Mouse (Mus musculus) heart, embryonic 11.5 days (tissue): ENCODE measurements around the gene Crtc1. TPM values are rescaled to one million over a fixed set of nuclear protein-coding genes. Genes with fewer than 3 reads are reported as not detected.
A peak's percentile ranks its signal among the peaks of the same experiment; 100 is the strongest.

Experiments used
- ATAC-seq: fragments of 200-750 bp; cut with Nextera tagmentation; replicated peaks from 2 replicates; pipeline ENCODE4 v1.8.0; 2017; ENCODE audit warnings: moderate library complexity; ENCODE audit not compliant: insufficient number of reproducible peaks, low FRiP score, low TSS enrichment
- H3K27ac ChIP-seq: fragments of 300-500 bp; sonication (generic); 2 replicates; pipeline ENCODE4 v1.5.1; 2014; ENCODE audit warnings: mild to moderate bottlenecking, low read depth, low read length
- H3K27me3 ChIP-seq: fragments of 300-500 bp; sonication (generic); 2 replicates; pipeline ENCODE4 v1.6.1; 2014; ENCODE audit warnings: mild to moderate bottlenecking, low read length, mixed read lengths; ENCODE audit not compliant: control insufficient read depth, insufficient read depth
- H3K36me3 ChIP-seq: fragments of 300-500 bp; sonication (generic); 2 replicates; pipeline ENCODE4 v1.6.1; 2014; ENCODE audit warnings: mild to moderate bottlenecking, low read length, moderate library complexity, mixed read lengths; ENCODE audit not compliant: control insufficient read depth, insufficient read depth
- H3K4me1 ChIP-seq: fragments of 300-500 bp; sonication (generic); 2 replicates; pipeline ENCODE4 v1.6.1; 2014; ENCODE audit warnings: low read length; ENCODE audit not compliant: control insufficient read depth, insufficient read depth
- H3K4me2 ChIP-seq: fragments of 300-500 bp; sonication (generic); 2 replicates; pipeline ENCODE4 v1.6.1; 2014; ENCODE audit warnings: mild to moderate bottlenecking, moderate library complexity
- H3K4me3 ChIP-seq: fragments of 300-500 bp; sonication (generic); 2 replicates; pipeline ENCODE4 v1.5.1; 2014; ENCODE audit warnings: low read depth, low read length
- H3K9ac ChIP-seq: fragments of 300-500 bp; sonication (generic); 2 replicates; pipeline ENCODE4 v1.6.1; 2014; ENCODE audit warnings: mild to moderate bottlenecking, low read depth, low read length, moderate library complexity
- H3K9me3 ChIP-seq: fragments of 300-500 bp; sonication (generic); replicated peaks from 2 replicates; pipeline ENCODE4 v1.6.1; 2016; ENCODE audit warnings: low read length; ENCODE audit not compliant: control insufficient read depth
- WGBS: fragments of 180-500 bp; shearing (Covaris S2); extraction: QIAGEN DNeasy Blood & Tissue Kit; methylation state at CpG from one replicate; pipeline ENCODE4 v1.1.7; 2014; ENCODE audit not compliant: insufficient replicate concordance; 5-methylcytosine and 5-hydroxymethylcytosine counted together
- polyA plus RNA-seq: library from polyadenylated mRNA; unstranded; fragments of >200 nt; fragmentation: Nextera tagmentation; extraction: Ambion mirVana; gene quantifications from 2 replicates; pipeline ENCODE4 v1.2.1, GENCODE M21; 2014

The Crtc1 gene
- polyA plus RNA-seq, 1 experiment from 2014 or later, result 13.5 TPM

DNA sequence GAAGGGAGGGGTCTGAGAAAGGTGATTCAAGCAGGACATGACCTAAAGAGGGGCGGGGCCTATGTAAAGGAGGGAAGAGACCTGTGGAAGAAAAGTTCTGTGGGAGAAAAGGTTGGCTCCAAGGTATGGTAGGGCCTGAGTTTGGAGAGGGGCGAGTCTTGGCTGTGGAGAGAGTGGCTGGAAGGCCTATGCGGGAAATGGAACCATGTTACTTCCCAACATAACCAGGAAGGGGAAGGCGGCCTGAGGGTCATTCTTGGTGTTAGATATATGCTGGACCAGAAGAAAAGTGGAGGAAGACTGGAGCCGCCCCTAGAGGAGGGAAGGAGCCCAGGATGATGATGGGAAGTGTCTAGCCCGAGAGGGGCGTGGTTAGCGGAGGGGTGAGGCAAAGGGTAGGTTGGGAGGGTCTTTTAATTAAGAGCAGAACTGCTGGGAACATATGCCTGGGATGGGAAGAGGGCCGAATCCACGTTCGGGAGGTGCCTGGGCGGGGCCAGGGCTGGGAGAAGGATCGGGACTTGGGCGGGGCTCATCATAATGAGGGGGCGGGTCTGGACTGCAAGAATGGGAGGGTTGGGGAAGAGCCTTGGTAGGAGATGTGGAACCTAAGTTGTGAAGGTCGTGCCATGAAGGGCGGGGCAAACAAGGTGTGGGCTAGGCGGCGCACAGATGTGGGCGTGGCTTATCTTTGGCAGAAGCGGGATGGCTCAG lies 38.0 kb upstream of the Crtc1 start:
- H3K36me3 ChIP-seq, result no peaks in the 10 kb centered on the region
- peak overlapping the region; percentile 12; the same call in 1 of the 2 replicates for H3K27ac ChIP-seq
- peak overlapping the region; percentile 85 for H3K4me3 ChIP-seq
- WGBS, result 2% methylated on average over 21 of the region's 21 CpGs
- peak; percentile 51 for ATAC-seq
- peak overlapping the region; percentile 93 for H3K4me2 ChIP-seq
- H3K27me3 ChIP-seq, result peaks cover 21% of the 10 kb centered on the region; the same call in 1 of the 2 replicates
- no peaks in the 10 kb centered on the region for H3K9me3 ChIP-seq
- H3K4me1 ChIP-seq, result peaks cover 9% of the 10 kb centered on the region
- H3K9ac ChIP-seq, result no peak overlapping the region

DNA sequence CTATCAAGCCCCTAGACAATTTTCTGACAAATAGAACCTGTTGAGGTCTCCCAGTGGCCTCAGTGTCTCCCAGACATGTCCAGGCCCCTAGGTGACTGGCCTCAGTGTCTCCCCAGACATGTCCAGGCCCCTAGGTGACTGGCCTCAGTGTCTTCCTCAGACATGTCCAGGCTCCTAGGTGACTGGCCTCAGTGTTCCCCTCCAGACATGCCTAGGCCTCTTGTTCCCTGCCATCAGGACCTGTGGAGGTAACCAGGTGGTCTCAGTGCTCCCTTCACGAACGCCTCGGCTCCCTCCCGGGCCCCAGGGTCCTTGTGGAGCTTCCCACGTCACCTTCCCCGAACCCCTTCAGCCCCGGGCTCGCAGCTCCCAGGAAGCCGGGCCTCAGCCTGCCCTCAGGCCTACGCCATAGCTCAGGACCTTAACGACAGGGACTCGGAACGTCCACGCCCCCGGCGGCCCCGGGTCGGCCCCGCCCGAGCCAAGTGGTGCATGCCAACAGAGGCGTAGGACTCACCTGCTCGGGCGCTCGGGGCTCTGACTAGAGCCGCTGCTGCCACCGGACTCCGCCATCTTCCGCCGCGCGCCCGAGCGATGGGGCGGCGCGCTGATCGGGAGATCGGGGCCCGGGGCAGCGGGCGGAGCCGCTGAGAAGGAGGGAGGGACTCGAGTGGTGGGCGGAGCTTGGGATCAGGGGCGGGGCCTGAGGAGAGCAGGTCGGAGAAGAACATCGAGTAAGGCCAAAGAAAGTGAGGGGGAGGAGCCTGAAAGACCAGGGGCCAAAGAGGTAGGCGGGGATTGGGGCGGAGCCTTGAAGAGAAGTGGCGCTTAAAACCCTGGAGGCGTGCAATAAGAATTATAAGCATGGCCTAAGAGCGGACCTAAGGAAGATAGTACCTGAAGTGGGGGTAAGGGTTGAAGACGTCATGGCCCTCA lies 37.2 kb upstream of the Crtc1 start, which contains the start of gene Klhl26:
Gene Klhl26 (minus strand): TSS at position 636 of the 936 bp plus-strand sequence.
- Histone ChIP-seq H3K27me3 (peaks cover 15% of the 10 kb centered on the region; the same call in 1 of the 2 replicates), H3K9me3 (no peaks in the 10 kb centered on the region), H3K4me2 (peak within 1 kb of the TSS; percentile 93), H3K4me1 (peaks cover 9% of the 10 kb centered on the region), H3K36me3 (no peaks in the 10 kb centered on the region), H3K4me3 (peak within 1 kb of the TSS; percentile 85), H3K27ac (peak within 1 kb of the TSS; percentile 68), H3K9ac (peak within 1 kb of the TSS; percentile 94)
- 0% methylated on average over 53 of the region's 53 CpGs for WGBS
- peak; percentile 89 for ATAC-seq

DNA sequence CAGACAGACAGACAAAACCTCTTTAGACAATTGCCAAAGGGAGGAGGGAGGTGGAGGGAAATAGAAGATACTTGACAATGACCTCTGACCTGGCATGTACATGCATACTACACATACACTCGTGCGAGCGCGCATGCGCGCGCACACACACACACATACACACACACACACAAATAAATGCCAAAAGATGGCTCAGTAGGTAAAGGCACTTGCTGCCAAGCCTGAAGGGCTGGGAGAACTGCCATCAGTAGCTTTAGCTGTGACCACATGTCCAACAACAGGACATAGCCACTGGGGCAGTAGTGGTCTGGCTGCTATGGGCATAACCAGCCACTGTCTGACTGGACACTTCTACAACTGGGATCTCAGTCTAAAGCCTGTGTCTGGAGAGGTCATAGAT lies 32.5 kb upstream of the Crtc1 start:
- Histone ChIP-seq H3K9ac (no peak overlapping the region), H3K9me3 (no peaks in the 10 kb centered on the region), H3K27ac (no peak overlapping the region), H3K27me3 (no peaks in the 10 kb centered on the region), H3K4me3 (no peak overlapping the region), H3K36me3 (no peaks in the 10 kb centered on the region), H3K4me1 (peaks cover 40% of the 10 kb centered on the region), H3K4me2 (no peak overlapping the region)
- WGBS, result 98% methylated on average over 7 of the region's 7 CpGs
- no peak for ATAC-seq

DNA sequence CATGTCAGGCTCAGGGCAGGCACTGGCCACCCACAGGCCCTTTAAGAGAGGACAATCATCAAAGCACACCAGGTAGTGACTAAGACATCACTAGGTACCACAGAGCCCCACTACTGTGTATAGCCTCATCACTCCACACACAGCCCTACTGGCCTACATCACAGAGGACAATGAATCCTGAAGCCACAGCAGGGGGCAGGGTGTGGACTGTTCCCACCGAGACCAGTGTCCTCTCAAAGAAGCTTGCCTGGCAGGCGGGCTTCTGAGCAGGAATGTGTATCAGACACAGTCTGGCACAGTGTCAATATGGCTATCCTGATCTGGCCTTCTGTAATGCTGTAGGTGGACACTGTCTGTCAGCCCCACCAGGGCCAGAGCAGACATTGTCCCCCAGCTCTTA lies 30.6 kb upstream of the Crtc1 start:
- Histone ChIP-seq H3K36me3 (no peaks in the 10 kb centered on the region), H3K4me3 (no peak overlapping the region), H3K9ac (no peak overlapping the region), H3K4me2 (peak overlapping the region; percentile 6; the same call in 1 of the 2 replicates), H3K9me3 (no peaks in the 10 kb centered on the region), H3K27me3 (no peaks in the 10 kb centered on the region), H3K4me1 (peaks cover 42% of the 10 kb centered on the region), H3K27ac (peak overlapping the region; percentile 25)
- 50% methylated on average over 2 of the region's 2 CpGs for WGBS
- no peak for ATAC-seq

DNA sequence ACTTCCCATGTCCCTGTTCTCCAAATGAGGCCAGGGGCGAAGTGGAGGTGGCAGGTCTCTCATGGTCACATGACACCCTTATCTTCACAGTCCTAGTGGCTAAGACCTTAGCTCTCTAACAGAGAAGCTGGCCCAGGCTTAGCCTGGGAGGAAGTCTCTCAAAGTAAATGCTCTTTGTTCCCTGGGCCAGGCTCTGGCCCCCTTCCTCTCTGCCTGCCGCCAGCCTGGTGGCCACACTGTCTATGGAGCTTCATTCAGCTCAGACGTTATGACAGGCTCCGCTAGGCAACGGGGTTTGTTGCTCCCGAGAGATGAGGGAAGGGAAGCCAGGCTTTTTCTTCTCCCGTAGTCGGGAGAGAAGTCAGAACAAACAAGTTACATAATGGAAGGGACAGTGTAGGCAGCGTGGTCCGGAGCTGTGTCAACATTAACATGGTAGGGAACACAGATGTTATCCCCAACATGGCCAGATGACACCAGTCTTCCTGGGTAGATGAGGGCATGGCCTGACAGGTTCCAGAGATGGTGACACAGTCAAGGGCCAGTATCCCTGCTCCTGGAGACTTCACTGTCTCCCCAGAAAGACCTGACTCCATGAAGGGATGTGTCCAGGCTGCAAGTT lies 30.0 kb upstream of the Crtc1 start:
- H3K9ac ChIP-seq, result no peak overlapping the region
- 32% methylated on average over 10 of the region's 10 CpGs for WGBS
- ATAC-seq, result no peak; the same call in 1 of the 2 replicates

DNA sequence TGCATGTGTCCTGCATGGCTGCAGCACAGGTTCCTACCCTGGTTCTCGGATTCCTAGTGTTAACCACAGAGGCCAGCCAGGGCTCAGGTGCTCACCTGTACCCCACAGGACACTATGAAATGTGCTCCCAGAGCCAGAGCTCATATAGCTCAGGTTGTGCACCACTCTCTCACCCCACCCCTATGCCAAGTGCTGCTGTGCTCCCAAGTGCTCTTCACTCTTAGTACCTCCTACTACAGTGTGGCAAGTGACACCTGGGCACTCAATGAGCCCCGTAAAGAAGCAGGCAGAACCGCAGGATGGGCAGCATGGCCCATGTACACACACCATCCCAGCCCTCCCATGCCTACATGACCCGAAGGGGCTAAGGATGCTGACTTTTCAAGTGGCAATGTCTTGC lies 29.4 kb upstream of the Crtc1 start:
- peaks cover 42% of the 10 kb centered on the region for H3K4me1 ChIP-seq
- H3K27ac ChIP-seq, result peak overlapping the region; percentile 25; the same call in 1 of the 2 replicates
- H3K27me3 ChIP-seq, result no peaks in the 10 kb centered on the region
- peak overlapping the region; percentile 6; the same call in 1 of the 2 replicates for H3K4me2 ChIP-seq
- WGBS, result 91% methylated on average over 4 of the region's 4 CpGs
- no peak overlapping the region for H3K9ac ChIP-seq
- H3K36me3 ChIP-seq, result no peaks in the 10 kb centered on the region
- no peak for ATAC-seq
- H3K4me3 ChIP-seq, result no peak overlapping the region
- no peaks in the 10 kb centered on the region for H3K9me3 ChIP-seq

More for the DNA sequence above, 30.0 kb upstream of the Crtc1 start:
- Histone ChIP-seq H3K36me3 (no peaks in the 10 kb centered on the region), H3K4me2 (peak overlapping the region; percentile 6; the same call in 1 of the 2 replicates), H3K27me3 (no peaks in the 10 kb centered on the region), H3K4me3 (no peak overlapping the region), H3K4me1 (peaks cover 42% of the 10 kb centered on the region), H3K9me3 (no peaks in the 10 kb centered on the region), H3K27ac (peak overlapping the region; percentile 25)

DNA sequence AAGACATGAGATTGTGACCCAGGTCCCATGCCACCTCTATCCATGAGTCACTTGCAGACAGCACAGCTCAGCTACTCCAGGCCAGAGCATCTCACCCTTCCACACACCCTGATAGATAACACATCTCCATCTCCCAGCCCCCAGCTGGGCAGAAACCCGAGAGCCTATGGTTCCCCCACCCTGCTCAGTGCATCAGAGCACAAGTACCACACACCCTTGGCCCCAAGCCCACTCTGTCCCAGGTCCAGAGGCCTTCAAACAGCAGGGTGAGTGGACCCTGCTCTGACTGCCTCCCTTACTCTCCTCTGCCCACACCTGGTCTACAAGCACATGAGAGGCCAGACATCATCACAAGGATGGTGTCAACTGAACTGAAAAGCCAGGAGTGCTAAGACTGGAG lies 28.5 kb upstream of the Crtc1 start:
- Histone ChIP-seq H3K27me3 (no peaks in the 10 kb centered on the region), H3K4me1 (peaks cover 42% of the 10 kb centered on the region), H3K9me3 (no peaks in the 10 kb centered on the region), H3K27ac (no peak overlapping the region), H3K4me3 (no peak overlapping the region), H3K36me3 (no peaks in the 10 kb centered on the region), H3K9ac (no peak overlapping the region), H3K4me2 (no peak overlapping the region)
- 50% methylated on average over 1 of the region's 1 CpGs for WGBS
- peak; percentile 20; the same call in 1 of the 2 replicates for ATAC-seq

DNA sequence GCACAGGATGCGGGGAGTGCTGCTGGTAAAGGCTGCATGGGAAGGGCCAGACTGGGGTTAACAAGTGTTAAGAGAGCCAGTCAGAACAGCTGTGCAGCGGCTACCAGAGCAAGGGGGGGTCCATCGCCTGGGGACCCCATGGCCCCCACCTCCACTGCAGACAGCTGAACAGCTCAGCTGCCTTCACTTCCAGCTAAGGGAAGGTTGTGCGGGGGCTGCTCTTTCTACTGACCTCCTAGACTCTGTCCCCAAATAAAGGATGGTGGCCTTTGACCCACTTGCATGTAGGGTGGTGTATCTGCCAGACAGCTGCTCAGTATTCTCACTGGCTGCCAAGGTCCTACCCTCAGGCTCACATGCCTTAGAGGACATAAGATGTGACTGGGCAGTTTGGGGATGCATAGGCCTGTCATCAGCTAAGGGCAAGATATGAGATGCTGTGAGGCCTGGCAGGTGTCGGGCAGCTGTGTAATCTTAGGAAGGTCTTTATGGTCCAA lies 27.9 kb upstream of the Crtc1 start:
- H3K9ac ChIP-seq, result 0 out of 2 replicates have a peak overlapping the region, but pooled peaks have one; percentile 0
- no peak overlapping the region for H3K4me2 ChIP-seq
- 71% methylated on average over 5 of the region's 5 CpGs for WGBS
- no peaks in the 10 kb centered on the region for H3K9me3 ChIP-seq
- no peaks in the 10 kb centered on the region for H3K27me3 ChIP-seq
- no peak overlapping the region for H3K27ac ChIP-seq
- H3K4me1 ChIP-seq, result peaks cover 42% of the 10 kb centered on the region
- ATAC-seq, result no peak
- H3K36me3 ChIP-seq, result no peaks in the 10 kb centered on the region
- H3K4me3 ChIP-seq, result no peak overlapping the region
